Mouse (Mus musculus): Measurements from ENCODE around the gene Gm49393. TPM values are rescaled to one million over a fixed set of nuclear protein-coding genes. Genes with fewer than 3 reads are reported as not detected.
"Not testable (repeated sequence)": the region's sequence is repeated elsewhere in the genome, so short reads cannot be mapped to it uniquely, and the experiment has no call there.

The Gm49393 gene
- total RNA-seq (2021) = 1 to 10 TPM in 1 of 2 experiments, not detected in 1; 1.1 TPM

- not testable (repeated sequence) for DNase-seq
These were observed at the start of gene Gm49393 for GRCm38 (mm10) chr13:60935490-60935889. TSS of gene Gm49393 (minus strand) at chr13:60935590.

GRCm38 (mm10) chr13:60972319-60972718 is 36.9 kb upstream of the Gm49393 start:
- not testable (repeated sequence) for DNase-seq

- not testable (repeated sequence) for DNase-seq
These were observed 28.6 kb upstream of the Gm49393 start for GRCm38 (mm10) chr13:60963985-60964384.

- DNase-seq = no peak
These were observed 26.3 kb upstream of the Gm49393 start for GRCm38 (mm10) chr13:60961706-60962105.

- not testable (repeated sequence) for DNase-seq
These were observed 6.5 kb upstream of the Gm49393 start, which contains the start of gene Tpbpa for GRCm38 (mm10) chr13:60941884-60942283. TSS of gene Tpbpa (minus strand) at chr13:60941984.

- peak; percentile 56 for DNase-seq
These were observed 1.1 kb upstream of the Gm49393 start, which contains the start of the genes Gm49391 and Ctla2a for GRCm38 (mm10) chr13:60936500-60936901. TSS of gene Gm49391 (minus strand) at chr13:60936571. TSS of gene Ctla2a (minus strand) at chr13:60936625.

GRCm38 (mm10) chr13:60904780-60905179 is 30.6 kb downstream of the Gm49393 start, which contains the start of gene Tpbpb:
TSS of gene Tpbpb (minus strand) at chr13:60904880.
- not testable (repeated sequence) for DNase-seq

GRCm38 (mm10) chr13:60897328-60897727 is 38.1 kb downstream of the Gm49393 start, which contains the start of gene Ctla2b:
TSS of gene Ctla2b (minus strand) at chr13:60897447.
- DNase-seq = peak; percentile 64

GRCm38 (mm10) chr13:60896794-60897193 is 38.6 kb downstream of the Gm49393 start, which contains the start of gene Gm49392:
TSS of gene Gm49392 (minus strand) at chr13:60896894.
- DNase-seq = not testable (repeated sequence)

GRCm38 (mm10) chr13:60895406-60896160 is 39.8 kb downstream of the Gm49393 start:
- DNase-seq = no peak

GRCm38 (mm10) chr13:60892301-60892700 is 43.1 kb downstream of the Gm49393 start:
- no peak for DNase-seq

- no peak for DNase-seq
These were observed 71.1 kb downstream of the Gm49393 start, which contains the start of gene 4930486L24Rik for GRCm38 (mm10) chr13:60864281-60864680. TSS of gene 4930486L24Rik (minus strand) at chr13:60864475.

- peak; percentile 14 for DNase-seq
These were observed 86.9 kb downstream of the Gm49393 start for GRCm38 (mm10) chr13:60848241-60849120.

- DNase-seq = no peak
These were observed 92.2 kb downstream of the Gm49393 start for GRCm38 (mm10) chr13:60843153-60843552.

GRCm38 (mm10) chr13:60842703-60843102 is 92.7 kb downstream of the Gm49393 start:
- DNase-seq = no peak

GRCm38 (mm10) chr13:60839353-60839902 is 96.0 kb downstream of the Gm49393 start:
- no peak for DNase-seq

GRCm38 (mm10) chr13:60826052-60826451 is 109.3 kb downstream of the Gm49393 start:
- DNase-seq = peak; percentile 49

- DNase-seq = no peak
These were observed 114.8 kb downstream of the Gm49393 start for GRCm38 (mm10) chr13:60820486-60821175.

GRCm38 (mm10) chr13:60819469-60819868 is 115.9 kb downstream of the Gm49393 start:
- DNase-seq = peak; percentile 60

- no peak for DNase-seq
These were observed 121.7 kb downstream of the Gm49393 start for GRCm38 (mm10) chr13:60813722-60814121.

- DNase-seq = no peak
These were observed 122.6 kb downstream of the Gm49393 start for GRCm38 (mm10) chr13:60812768-60813167.

GRCm38 (mm10) chr13:60809690-60810089 is 125.7 kb downstream of the Gm49393 start:
- no peak for DNase-seq

All from heart, postnatal 4 days (tissue).